Mouse (Mus musculus) left cerebral cortex, adult 2 months (tissue): ENCODE results near the gene Depdc7. TPM values are rescaled to one million over a fixed set of nuclear protein-coding genes. Genes with fewer than 3 reads are reported as not detected.

Source experiments
- DNase-seq, 2 experiments: peaks; one replicate each; pipeline ENCODE4 v3.0.0; 2021 to 2022; ENCODE audit warnings: low spot score in 2 of 2, mixed read lengths in 1 of 2; ENCODE audit errors: extremely low spot score in 1 of 2
- H3K27ac ChIP-seq: fragments of 200-600 bp; 2 replicates; pipeline ENCODE4 v1.8.1; 2022
- H3K4me3 ChIP-seq: fragments of 200-600 bp; 2 replicates; pipeline ENCODE4 v1.8.1; 2022
- CTCF ChIP-seq: fragments of 200-600 bp; IDR thresholded peaks from 2 replicates; pipeline ENCODE4 v1.8.1; 2022; ENCODE audit warnings: antibody characterized with exemption, mild to moderate bottlenecking, moderate library complexity
- intact Hi-C: fragments of 180-260 bp; cut with DNase I; formaldehyde crosslinking; loops from one replicate; pipeline ENCODE4 v1.15.1; 2025
- total RNA-seq, 2 experiments: library from RNA; stranded (reverse); gene quantifications; 2 replicates each; pipeline ENCODE4 v1.2.3; 2021

The Depdc7 gene
- total RNA-seq, 2 experiments from 2014 or later = 0.63 to 1.4 TPM

GRCm38 (mm10) chr2:104685418-104685817 lies 57.3 kb downstream of the Depdc7 start:
- Histone ChIP-seq H3K27ac (no peak overlapping the region), H3K4me3 (no peak overlapping the region)
- TF ChIP-seq CTCF = no peak; the same call in none of the 2 replicates
- peak; percentile 76 to 80 for DNase-seq
- intact Hi-C loops = loop anchor here (2.0 to 10.0 kb wide), 3 partner anchors 57 to 549 kb away; partner anchors contain the start of gene Depdc7

- TF ChIP-seq CTCF = no peak
- Histone ChIP-seq H3K27ac (no peak overlapping the region), H3K4me3 (no peak overlapping the region)
- DNase-seq = no peak
- intact Hi-C loops = loop anchor here (2.0 to 10.0 kb wide), 4 partner anchors 58 to 550 kb away; partner anchors contain the start of gene Depdc7
These were observed 57.9 kb downstream of the Depdc7 start for GRCm38 (mm10) chr2:104684771-104685170.

- Histone ChIP-seq H3K27ac (no peak overlapping the region), H3K4me3 (no peak overlapping the region)
- no peak for DNase-seq
- intact Hi-C loops = no loop called here
- no peak for TF ChIP-seq CTCF
These were observed 65.4 kb downstream of the Depdc7 start for GRCm38 (mm10) chr2:104677326-104677725.

Other genes starting within 250 kb of the Depdc7 start
- gene Hipk3, start 248.4 kb downstream of the Depdc7 start, total RNA-seq = 100 to 1,000 TPM in 1 of 2 experiments, 10 to 100 TPM in 1; 95.6 to 101 TPM
- gene Cstf3, start 152.4 kb downstream of the Depdc7 start, total RNA-seq = 10 to 100 TPM; 43.1 to 46.2 TPM
- 10 to 100 TPM; 41.5 to 42.6 TPM for gene Tcp11l1, start 30.7 kb downstream of the Depdc7 start, total RNA-seq
- not detected for gene Pin1rt1, start 26.5 kb downstream of the Depdc7 start, total RNA-seq
- gene Qser1, start 73.9 kb upstream of the Depdc7 start, total RNA-seq = 10 to 100 TPM; 10.2 to 10.8 TPM
- gene Prrg4, start 107.0 kb upstream of the Depdc7 start, total RNA-seq = under 1 TPM; 0.49 to 0.63 TPM
- gene Ccdc73, start 124.9 kb upstream of the Depdc7 start, total RNA-seq = 1 to 10 TPM in 1 of 2 experiments, not detected in 1; 2.4 TPM